Mouse (Mus musculus) heart, postnatal 0 days (tissue): ENCODE results near the gene Vmn2r6.
A peak's percentile ranks its signal among the peaks of the same experiment; 100 is the strongest.

Experiments used
- CTCF ChIP-seq: IDR thresholded peaks from 2 replicates; pipeline ENCODE4 v1.5.1; 2016; ENCODE audit warnings: antibody characterized with exemption, control low read depth, low read depth
- EP300 ChIP-seq: IDR thresholded peaks from 2 replicates; pipeline ENCODE4 v1.6.1; 2016; ENCODE audit warnings: antibody characterized with exemption, low read depth

- TF ChIP-seq CTCF, result peak; percentile 31; the same call in 1 of the 2 replicates
- TF ChIP-seq EP300, result no peak
Observed at GRCm38 (mm10) chr3:64587618-64588017, 22.0 kb upstream of the Vmn2r6 start.
